Mouse (Mus musculus): Measurements from ENCODE around the gene Ddx54. TPM values are rescaled to one million over a fixed set of nuclear protein-coding genes. Genes with fewer than 3 reads are reported as not detected.

Gene Ddx54
- total RNA-seq, 2 experiments from 2014 or later: 50.4 to 51.1 TPM

- DNase-seq: no peak
Observed at GRCm38 (mm10) chr5:120579898-120580626, 32.5 kb upstream of the Ddx54 start.

DNA sequence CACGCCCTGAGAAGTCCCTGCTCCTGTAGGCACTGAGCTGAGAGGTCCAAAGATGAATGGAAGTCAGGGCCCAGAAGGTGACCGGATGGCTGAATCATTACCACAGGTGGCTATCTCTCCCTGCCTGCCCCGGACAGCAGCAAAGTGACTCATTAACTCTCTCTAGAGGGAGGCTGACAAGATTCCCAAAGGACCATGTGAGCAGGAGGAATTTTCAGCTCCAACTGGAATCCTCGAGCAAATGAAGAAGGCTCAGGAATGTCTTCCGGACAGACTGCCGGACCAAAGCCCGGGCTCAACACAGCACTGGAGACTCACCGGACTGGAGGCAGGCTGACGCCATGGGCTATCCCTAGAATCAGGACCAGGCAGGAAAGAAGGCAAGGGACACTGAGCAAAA, 30.5 kb upstream of the Ddx54 start:
- DNase-seq: no peak

GRCm38 (mm10) chr5:120583511-120583910, 29.0 kb upstream of the Ddx54 start:
- DNase-seq: no peak

DNA sequence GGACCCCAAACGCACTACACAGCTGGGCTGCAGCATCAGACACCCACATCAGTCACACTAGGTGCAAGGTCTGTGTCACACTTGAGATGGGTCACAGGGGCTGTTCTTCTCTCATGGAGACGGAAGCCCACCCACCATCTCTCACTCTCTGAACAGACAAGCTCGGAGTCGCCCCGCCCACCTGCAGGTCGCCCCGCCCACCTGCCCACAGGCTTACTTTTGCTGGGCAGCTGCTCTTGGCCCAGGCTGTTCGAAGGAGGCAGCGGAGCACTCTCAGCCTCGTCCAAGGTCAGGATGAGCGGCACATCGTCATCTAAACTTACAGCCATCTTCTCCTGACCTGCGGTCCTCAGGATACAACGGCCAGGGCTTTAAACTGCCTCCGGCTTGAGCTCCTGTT, 27.6 kb upstream of the Ddx54 start:
- DNase-seq: no peak

GRCm38 (mm10) chr5:120586741-120587615, 25.6 kb upstream of the Ddx54 start:
- peak in 1 of 2 experiments; percentile 53 for DNase-seq

- no peak for DNase-seq
Observed at GRCm38 (mm10) chr5:120587616-120587926, 25.0 kb upstream of the Ddx54 start.

DNA sequence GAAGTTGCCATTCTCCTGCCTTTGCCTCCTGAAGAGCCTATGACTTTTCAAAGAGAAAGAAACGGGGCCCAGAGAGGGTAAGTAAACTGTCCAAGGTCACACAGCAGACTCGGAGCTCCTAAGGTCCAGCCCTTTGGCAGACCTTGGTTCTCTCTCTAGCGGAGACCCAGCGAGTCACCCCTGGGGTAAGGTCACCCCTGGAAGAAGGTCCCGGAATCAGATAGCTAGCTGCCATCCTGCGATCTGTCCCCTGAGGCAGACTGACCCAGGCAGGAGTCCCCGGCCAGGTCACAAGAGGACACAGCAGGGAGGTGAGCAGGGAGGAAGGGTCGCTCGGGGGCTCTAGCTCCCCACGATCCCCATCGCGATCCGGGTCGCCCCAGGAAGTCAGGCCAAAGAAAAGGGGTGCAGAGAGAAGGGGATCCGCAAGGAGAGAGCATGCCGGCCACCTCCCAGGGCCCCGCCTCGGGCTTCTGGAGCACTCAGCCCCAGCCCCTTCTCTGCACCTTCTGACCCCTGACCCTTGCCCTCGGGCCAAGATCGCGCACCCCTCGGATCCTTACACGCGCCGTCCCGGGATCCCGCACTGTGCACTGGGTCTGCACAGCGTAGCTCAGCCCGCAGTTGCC, 24.5 kb upstream of the Ddx54 start:
- peak in 1 of 2 experiments; percentile 41 for DNase-seq

- peak; percentile 99 to 100 for DNase-seq
Observed at GRCm38 (mm10) chr5:120588569-120589094, 23.9 kb upstream of the Ddx54 start, which contains the start of the genes Tpcn1 and Iqcd. Tpcn1 (minus strand) TSS chr5:120588673. Iqcd (plus strand) TSS chr5:120589016.

DNA sequence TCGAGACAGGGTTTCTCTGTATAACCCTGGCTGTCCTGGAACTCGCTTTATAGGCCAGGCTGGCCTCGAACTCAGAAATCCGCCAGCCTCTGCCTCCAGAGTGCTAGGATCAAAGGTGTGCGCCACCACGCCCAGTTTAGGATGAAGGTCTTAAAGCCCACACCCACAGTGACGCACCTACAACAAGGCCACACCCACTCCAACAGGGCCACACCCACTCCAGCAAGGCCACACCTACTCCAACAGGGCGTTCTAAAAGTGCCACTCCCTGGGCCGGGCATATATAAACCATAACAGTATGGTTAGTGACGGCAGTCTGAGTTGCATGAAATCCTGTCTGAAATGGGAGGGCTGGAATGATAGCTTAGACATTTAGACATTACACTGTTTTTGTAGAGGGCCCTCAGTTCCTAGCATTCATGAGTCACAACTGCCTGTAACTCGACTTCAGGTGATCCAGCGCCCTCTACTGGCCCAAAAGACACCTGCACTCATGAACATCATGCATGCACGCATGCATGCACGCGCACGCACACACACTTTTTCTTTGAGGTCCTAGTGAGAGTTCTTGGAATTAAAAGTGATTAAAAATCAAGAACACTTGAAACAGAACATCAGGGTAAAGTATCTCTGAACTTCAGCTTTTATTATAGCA, 22.1 kb upstream of the Ddx54 start:
- DNase-seq: peak in 1 of 2 experiments; percentile 47

DNA sequence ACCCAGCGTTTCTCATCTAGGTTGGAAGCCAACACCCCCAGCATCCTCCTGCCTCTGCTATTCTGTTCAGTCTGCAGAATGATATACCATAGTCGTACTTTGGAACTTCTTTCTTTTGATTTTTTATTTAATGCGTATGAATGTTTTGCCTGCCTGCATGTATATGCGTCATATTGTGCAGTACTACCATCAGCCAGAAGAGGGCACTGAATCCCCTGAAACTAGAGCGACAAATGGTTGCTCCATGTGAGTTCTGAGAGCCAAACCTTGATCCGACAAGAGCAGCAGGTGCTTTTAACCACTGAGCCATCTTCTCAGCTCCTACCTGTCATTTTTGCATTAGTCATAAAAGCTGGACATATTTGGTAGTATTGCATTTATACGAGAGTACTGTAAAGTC, 20.4 kb upstream of the Ddx54 start:
- DNase-seq: no peak

DNA sequence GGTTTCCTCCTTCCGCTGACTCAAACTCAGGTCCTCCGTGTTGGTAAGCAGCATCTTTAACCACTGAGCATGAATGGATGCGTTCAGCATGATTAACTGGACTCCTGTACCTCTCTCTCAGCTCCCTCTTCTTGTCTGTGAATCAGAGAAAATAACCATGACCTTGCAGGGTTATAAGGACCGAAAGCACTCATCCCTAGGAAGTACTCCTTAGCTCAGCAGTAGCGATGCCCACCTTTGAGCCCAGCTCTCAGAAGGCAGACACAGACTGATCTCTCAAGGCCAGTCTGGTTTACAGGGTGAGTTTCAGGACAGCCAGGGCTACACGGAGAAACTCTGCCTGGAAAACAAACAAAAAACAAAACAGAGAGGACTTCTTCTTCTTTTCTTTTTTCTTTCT, 18.1 kb upstream of the Ddx54 start:
- no peak for DNase-seq

DNA sequence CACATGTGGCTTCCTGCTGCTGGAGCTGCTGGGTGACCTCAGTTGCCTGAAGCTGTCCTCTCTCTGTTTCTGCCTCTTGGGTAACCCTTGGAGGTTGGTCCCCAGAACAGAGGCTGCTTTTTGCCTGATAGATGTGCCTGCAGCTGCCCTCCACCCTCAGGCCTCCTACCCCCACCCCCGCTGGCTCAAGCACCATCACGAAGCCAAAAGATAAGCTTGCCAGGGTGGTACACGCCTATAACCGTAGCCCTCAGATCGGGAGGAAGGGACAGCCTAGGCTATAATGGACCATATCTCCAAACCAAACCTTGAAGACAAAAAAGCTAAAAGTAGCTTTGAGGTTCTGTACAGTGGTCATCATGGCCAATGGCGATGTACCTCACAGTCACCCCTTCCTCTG, 12.9 kb upstream of the Ddx54 start:
- no peak for DNase-seq

DNA sequence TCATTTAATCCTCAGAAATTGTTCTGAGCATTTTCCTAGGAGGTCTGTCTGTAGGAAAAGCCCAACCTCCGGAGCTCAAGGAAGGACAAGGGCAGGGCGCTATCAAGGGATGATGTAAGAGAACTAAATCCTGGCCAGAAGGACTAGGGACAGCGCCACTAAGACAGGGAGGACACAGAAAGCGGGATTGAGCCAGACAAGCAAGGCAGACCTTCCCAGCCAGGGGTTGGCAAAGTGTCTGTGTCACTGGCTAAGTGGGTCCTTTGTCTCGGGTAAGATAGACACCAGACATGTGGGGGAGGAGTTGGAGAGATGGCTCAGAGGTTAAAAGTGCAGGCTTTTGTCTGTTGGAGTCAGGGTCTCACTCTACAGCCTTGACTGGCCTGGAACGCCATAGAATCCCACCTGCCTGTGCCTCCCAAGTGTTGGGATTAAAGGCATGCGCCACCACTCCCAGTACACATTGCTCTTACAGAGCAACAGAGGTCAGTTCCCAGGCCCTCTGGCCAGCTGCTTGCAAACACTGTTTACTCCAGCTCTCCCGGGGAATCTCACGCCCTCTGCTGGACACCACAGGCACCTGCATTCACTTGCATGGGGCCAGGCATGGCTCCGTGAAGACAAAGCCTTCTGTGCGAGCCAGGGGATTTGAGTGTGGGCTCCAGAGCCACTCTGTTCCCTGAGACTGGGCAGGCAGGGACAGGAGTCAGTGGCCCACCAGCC, 11.4 kb upstream of the Ddx54 start:
- DNase-seq: peak in 1 of 2 experiments; percentile 59

DNA sequence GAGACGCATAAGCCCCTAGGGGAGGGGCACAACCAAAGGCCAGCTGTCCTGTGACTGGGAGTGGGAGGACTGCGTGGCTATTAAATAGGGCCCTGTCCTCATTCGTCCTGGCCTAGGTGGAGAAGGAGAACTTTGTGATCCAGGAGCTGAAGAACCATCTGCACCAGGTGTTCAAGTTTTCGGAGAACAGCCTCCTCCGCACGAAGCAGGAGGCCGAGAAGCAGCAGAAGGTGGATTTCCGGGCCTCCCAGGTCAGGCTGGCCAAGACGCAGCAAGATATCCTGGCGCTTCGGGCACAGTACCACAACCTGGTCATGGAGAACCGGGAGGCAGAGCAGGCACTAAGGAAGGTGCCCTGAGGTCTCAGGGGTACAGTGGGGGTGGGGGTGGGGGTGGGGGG, 10.3 kb upstream of the Ddx54 start:
- no peak for DNase-seq

- DNase-seq: no peak
Observed at GRCm38 (mm10) chr5:120603515-120603914, 9.0 kb upstream of the Ddx54 start.

GRCm38 (mm10) chr5:120604839-120605238, 7.7 kb upstream of the Ddx54 start:
- peak; percentile 87 to 90 for DNase-seq

GRCm38 (mm10) chr5:120605241-120605661, 7.3 kb upstream of the Ddx54 start:
- no peak for DNase-seq

- peak; percentile 90 to 92 for DNase-seq
Observed at GRCm38 (mm10) chr5:120605688-120606087, 6.9 kb upstream of the Ddx54 start.

DNA sequence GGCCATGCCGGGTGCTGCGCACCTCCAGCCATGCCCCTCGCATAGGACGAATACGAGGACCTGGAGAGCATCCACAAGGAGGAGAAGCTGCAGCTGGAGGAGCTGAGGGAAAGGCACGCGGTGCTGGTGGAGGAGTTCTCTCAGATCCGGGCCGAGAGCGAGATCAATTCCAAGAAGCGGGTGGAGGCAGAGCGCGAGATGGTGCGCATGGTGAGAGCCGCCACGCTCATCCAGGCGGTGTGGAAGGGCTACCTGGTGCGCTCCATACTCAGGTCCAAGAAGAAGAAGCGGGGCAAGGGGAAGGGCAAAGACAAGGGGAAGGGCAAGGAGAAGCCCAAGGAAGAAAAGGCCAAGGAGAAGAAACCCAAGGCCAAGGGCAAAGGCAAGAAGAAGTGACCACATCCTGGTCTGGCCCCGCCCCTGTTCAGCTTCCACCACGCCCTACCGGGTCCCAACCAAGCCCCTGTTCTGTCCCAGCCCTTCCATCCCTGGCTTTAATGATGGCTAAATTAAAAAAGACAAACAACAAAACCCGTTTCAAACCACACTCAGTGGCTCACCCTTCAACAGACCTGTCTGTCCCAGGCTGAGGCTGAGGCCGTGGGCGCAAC, 5.8 kb upstream of the Ddx54 start:
- no peak for DNase-seq

DNA sequence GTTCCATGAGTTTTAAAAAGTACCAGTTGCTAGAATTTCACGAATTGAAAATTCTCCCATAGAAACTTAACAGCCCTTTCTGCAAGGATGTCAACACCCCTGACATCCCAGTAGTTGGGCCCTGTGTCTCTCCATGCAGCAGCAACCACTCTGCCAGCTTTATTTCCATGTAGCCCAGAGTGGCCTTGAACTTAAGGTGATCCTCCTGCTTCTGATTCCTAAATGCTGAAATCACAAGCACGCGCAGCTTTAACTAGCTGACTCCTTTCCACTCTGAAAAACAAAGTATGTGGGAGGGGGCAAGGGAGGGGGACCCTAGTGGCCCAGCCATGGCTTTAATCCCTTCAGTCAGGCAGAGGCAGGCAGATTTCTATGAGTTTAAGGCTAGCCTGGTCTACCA, 5.2 kb upstream of the Ddx54 start:
- DNase-seq: no peak

- DNase-seq: no peak
Observed at GRCm38 (mm10) chr5:120609246-120609775, 3.2 kb upstream of the Ddx54 start.

Data from adrenal gland, postnatal 36 days (tissue).